ENCODE assay signal across 1 mouse cellular context in genomic region chr7:30955584-30956356, GRCm38 (mm10).
A peak's percentile ranks its signal among the peaks of the same experiment; 100 is the strongest.
TF ChIP-seq lines count a peak whose summit lies in the region.

No protein-coding gene starts in this region.

TF ChIP-seq in CH12.LX, 34 proteins besides CTCF, POLR2A, EP300 and RAD21:
- peak; percentile 76 for TF ChIP-seq BHLHE40 (IDR thresholded peaks at IDR 0.05; ENCODE audit: low read depth, low read length)
- TF ChIP-seq USF2 (conservative IDR thresholded peaks at IDR 0.05; ENCODE audit: low read depth, low read length) = no peak
- no peak for TF ChIP-seq ETS1 (conservative IDR thresholded peaks at IDR 0.05; ENCODE audit: low read depth, low read length)
- no peak for TF ChIP-seq ZKSCAN1 (IDR thresholded peaks at IDR 0.05; ENCODE audit: borderline replicate concordance, low read depth, low read length)
- peak; percentile 70 for TF ChIP-seq UBTF (IDR thresholded peaks at IDR 0.05; ENCODE audit: low read depth, low read length)
- TF ChIP-seq JUND (conservative IDR thresholded peaks at IDR 0.05; ENCODE audit: low read depth, low read length) = no peak
- no peak for TF ChIP-seq HCFC1 (IDR thresholded peaks at IDR 0.05; ENCODE audit: low read depth, low read length)
- no peak for TF ChIP-seq POLR2AphosphoS2 (IDR thresholded peaks at IDR 0.05; ENCODE audit: low read depth, low read length)
- TF ChIP-seq TCF12 (IDR thresholded peaks at IDR 0.05; ENCODE audit: low read depth, low read length) = peak; percentile 25; the same call in 1 of the 2 replicates
- no peak for TF ChIP-seq CHD1 (IDR thresholded peaks at IDR 0.05; ENCODE audit: low read depth, low read length)
- TF ChIP-seq MYC (IDR thresholded peaks at IDR 0.05; ENCODE audit: low read depth, low read length) = no peak
- TF ChIP-seq ZC3H11A (IDR thresholded peaks at IDR 0.05; ENCODE audit: low read depth, low read length) = no peak
- no peak for TF ChIP-seq MAX (IDR thresholded peaks at IDR 0.05; ENCODE audit: low read length)
- TF ChIP-seq KAT2A (IDR thresholded peaks at IDR 0.05; ENCODE audit: insufficient replicate concordance, low read length) = no peak
- no peak for TF ChIP-seq TBP (conservative IDR thresholded peaks at IDR 0.05; ENCODE audit: low read depth, low read length)
- TF ChIP-seq MEF2A (IDR thresholded peaks at IDR 0.05; ENCODE audit: borderline replicate concordance, low read depth, low read length) = no peak
- TF ChIP-seq MXI1 (IDR thresholded peaks at IDR 0.05; ENCODE audit: low read depth, low read length) = no peak; the same call in 1 of the 2 replicates
- 0 out of 2 replicates have a peak, but pooled peaks have one; percentile 3 for TF ChIP-seq ZNF384 (IDR thresholded peaks at IDR 0.05; ENCODE audit: low read depth, low read length)
- peak; percentile 58; the same call in 1 of the 2 replicates for TF ChIP-seq SIN3A (IDR thresholded peaks at IDR 0.05; ENCODE audit: low read length)
- no peak; the same call in 1 of the 2 replicates for TF ChIP-seq IRF4 (IDR thresholded peaks at IDR 0.05; ENCODE audit: low read depth, low read length)
- TF ChIP-seq NELFE (IDR thresholded peaks at IDR 0.05; ENCODE audit: low read depth, low read length) = no peak
- TF ChIP-seq RCOR1 (conservative IDR thresholded peaks at IDR 0.05; ENCODE audit: low read depth, low read length) = no peak
- no peak for TF ChIP-seq MAFK (IDR thresholded peaks at IDR 0.05; ENCODE audit: insufficient replicate concordance, low read length)
- no peak for TF ChIP-seq CHD2 (IDR thresholded peaks at IDR 0.05; ENCODE audit: low read length)
- no peak for TF ChIP-seq ELF1 (IDR thresholded peaks at IDR 0.05; ENCODE audit: low read depth, low read length)
- no peak for TF ChIP-seq GABPA (IDR thresholded peaks at IDR 0.05; ENCODE audit: insufficient replicate concordance, low read depth, low read length)
- no peak for TF ChIP-seq E2F4 (IDR thresholded peaks at IDR 0.05; ENCODE audit: insufficient replicate concordance, low read depth, low read length)
- TF ChIP-seq USF1 (IDR thresholded peaks at IDR 0.05; ENCODE audit: low read depth, low read length) = no peak
- peak; percentile 52 for TF ChIP-seq SMC3 (IDR thresholded peaks at IDR 0.05; ENCODE audit: low read depth, low read length)
- TF ChIP-seq MAZ (IDR thresholded peaks at IDR 0.05; ENCODE audit: low read depth, low read length) = peak; percentile 51; the same call in 1 of the 2 replicates
- no peak for TF ChIP-seq NRF1 (IDR thresholded peaks at IDR 0.05; ENCODE audit: low read depth, low read length)
- no peak for TF ChIP-seq ZMIZ1 (IDR thresholded peaks at IDR 0.05; ENCODE audit: low read depth, low read length)
- no peak for TF ChIP-seq PAX5 (IDR thresholded peaks at IDR 0.05; ENCODE audit: low read length)
- no peak for TF ChIP-seq JUN (IDR thresholded peaks at IDR 0.05; ENCODE audit: insufficient read depth, low read depth, low read length)
TF ChIP-seq in CH12.LX: peak in this region for 7.
